Mouse (Mus musculus): Measurements from ENCODE around the gene Rbm47.

Rbm47 gene

DNA sequence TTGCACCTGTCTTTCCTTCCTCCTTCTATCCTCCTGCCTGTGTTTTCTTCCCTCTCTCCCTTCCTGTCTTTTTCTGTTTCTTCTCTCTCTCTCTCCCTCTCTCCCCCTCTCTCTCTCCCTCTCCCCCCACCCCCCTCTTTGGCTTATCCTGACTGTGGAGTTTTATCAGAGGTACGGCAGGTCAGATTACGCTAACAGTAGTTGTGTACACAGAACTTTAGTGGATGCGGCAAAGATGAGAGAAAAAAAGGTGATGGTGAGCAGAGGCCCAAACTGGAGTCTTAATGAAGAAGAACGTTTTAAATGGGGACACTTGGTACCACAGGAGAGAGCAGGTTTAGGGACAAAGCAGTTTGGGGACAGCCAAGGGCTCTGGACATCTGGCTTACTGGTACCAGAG, 83.3 kb downstream of the Rbm47 start:
- in situ Hi-C loops (cut with MboI; ENCODE audit: low sequenced_read_pairs): no loop called here

DNA sequence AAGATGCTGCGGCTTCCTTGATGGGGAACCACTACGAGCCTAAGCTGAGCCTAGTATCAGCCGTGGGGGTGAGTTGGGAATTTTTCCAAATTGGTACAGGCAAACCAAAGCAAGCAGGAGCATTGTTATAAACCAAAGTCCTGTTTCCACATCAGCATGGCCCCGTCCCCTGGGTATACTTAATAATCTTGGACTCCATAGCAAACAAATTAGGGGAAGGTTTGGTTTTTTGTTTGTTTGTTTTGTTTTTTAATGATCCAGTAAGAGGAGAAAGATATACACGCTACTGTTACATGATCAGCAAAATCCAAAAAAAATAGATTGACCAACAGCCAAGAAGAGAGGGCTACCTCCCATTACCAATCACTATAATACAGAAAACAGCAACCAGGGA, 84.0 kb downstream of the Rbm47 start:
- in situ Hi-C loops (cut with MboI; ENCODE audit: low sequenced_read_pairs): no loop called here

GRCm38 (mm10) chr5:66088247-66088901, 84.5 kb downstream of the Rbm47 start:
- in situ Hi-C loops (cut with MboI; ENCODE audit: low sequenced_read_pairs): no loop called here

DNA sequence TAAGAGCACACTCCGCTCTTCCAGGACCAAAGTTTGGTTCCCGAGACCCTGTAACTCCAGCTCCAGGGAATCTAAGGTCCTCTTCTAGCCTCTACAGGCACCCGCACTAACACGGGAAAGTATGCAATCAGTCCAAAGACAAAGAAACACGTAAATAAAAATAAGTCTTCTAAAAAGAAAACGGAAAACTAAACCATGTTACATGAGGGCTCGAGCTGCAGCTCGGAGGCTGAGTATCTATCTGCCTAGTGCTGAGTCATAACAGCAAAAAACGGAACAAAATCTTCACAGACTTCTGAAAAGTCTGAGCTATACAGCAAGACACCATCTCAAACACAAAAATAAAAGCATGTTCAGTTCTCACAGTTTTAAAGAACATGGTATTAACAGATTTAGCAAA, 86.0 kb downstream of the Rbm47 start:
- in situ Hi-C loops (cut with MboI; ENCODE audit: low sequenced_read_pairs): no loop called here

- in situ Hi-C loops (cut with MboI; ENCODE audit: low sequenced_read_pairs): no loop called here
Measured at GRCm38 (mm10) chr5:66086304-66086703, 86.6 kb downstream of the Rbm47 start.

- in situ Hi-C loops (cut with MboI; ENCODE audit: low sequenced_read_pairs): no loop called here
Measured at GRCm38 (mm10) chr5:66085478-66085877, 87.4 kb downstream of the Rbm47 start.

DNA sequence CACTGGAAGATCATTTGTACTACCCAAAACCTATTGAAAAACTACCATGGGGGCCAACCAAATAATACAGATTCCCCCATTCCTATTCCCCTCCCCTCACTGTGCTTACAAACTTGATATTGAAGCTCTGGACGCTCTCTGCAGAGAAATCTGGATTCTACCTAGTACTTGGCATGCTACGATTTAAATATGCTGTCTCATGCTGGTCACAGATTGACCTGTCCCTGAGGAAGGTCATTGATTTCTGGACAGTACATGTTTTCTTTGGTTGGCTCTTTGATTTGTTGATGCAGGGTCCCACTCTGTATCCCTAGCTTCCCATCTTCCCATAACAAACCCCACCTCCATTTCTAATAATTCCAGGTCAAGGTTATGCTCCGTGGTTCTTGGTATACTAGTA, 88.4 kb downstream of the Rbm47 start:
- in situ Hi-C loops (cut with MboI; ENCODE audit: low sequenced_read_pairs): no loop called here

DNA sequence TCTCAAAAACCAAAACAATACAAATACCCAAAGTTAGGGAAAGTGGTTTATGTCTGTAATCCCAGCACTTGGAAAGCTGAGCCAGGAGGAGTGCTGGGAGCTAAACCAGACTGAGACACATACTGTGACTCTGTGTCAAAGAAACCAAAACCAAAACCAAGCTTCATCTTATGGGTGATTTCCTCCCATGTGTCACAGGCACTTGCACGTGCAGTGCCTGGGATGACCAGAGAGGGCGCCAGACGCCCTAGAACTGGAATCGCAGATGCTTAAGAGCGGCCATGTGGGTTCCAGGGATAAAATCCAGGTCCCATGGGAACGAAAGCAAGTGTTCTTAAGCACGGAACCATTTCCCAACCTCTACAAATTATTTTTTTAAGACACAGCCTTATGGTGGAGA, 89.6 kb downstream of the Rbm47 start:
- in situ Hi-C loops (cut with MboI; ENCODE audit: low sequenced_read_pairs): no loop called here

DNA sequence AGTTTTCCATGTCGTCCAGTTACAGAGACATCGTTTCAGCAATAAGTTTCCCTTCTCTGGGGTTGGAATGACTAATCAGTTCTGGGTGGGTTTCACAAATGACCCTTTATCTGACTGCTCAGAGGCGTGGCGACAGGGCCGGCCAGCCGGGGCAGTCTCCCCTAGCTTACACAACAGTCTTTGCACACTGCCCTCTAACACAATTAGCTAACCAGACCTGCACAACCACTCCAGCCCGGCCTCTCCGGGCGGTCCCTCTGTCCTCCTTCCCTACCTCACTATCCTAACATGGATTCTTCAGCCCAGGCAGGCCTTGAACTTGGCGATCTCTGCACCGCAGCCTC, 90.7 kb downstream of the Rbm47 start:
- in situ Hi-C loops (cut with MboI; ENCODE audit: low sequenced_read_pairs): no loop called here

DNA sequence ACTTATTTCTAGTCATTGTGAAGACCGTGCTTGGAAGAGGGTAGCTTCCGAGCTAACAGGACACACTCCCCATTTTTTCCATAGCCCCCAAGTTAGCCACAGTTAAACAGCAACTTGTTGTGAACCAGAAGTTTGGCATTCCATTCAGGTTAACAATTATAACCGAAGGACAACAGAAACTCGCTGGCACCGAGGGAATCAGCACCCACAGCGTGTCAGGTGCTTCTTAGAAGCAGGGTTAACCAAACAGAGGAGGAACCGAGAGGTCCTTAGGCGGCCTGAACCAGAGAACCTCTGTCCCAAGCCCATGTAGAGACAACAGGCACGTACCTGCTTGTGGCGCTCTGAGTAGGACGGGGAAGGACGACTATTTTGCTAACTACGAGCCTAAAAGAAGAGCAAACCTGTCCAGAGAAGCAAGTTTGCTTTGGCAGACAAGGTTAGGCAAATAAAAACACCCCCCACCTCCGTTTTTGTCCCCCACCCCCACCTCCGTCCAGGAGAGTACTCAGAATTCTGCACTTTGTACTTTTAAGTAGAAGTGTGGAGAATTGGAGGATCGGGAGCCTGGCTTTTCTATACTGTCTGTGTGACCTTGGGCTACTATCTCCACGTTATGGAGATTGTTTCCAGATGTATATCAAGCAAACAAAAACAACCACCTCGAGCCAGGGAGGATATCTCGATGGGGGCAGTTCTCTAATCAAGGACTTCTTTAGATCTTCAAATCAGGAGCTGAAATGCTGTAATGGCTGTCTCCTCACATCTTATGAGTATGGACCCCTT, 91.3 kb downstream of the Rbm47 start:
- in situ Hi-C loops (cut with MboI; ENCODE audit: low sequenced_read_pairs): no loop called here

- in situ Hi-C loops (cut with MboI; ENCODE audit: low sequenced_read_pairs): no loop called here
Measured at GRCm38 (mm10) chr5:66080529-66081220, 92.2 kb downstream of the Rbm47 start.

- in situ Hi-C loops (cut with MboI; ENCODE audit: low sequenced_read_pairs): no loop called here
Measured at GRCm38 (mm10) chr5:66079358-66080179, 93.3 kb downstream of the Rbm47 start.

DNA sequence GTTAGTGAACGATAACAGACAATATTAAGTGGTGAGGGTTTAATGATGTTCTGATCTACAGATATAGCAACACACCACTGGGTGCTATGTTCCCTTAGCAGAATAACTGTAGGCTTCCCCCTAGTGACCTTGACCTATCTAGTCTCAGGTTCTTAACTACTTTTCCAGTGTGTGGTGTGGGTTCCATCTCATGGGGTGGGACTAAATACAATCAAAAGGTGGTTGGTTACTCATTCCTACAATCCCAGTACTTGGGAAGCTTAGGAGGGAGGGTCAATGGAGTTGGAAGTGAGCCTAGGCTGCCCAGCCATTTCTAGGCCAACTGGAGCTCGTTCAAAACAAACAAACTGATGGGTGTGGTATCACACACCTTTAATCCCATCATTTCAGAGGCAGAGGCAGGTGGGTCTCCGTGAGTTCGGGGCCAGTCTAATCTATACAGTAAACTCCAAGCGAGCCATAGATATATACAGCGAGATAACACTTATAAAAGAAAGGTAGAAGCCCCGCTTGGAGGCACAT, 94.4 kb downstream of the Rbm47 start:
- in situ Hi-C loops (cut with MboI; ENCODE audit: low sequenced_read_pairs): no loop called here

DNA sequence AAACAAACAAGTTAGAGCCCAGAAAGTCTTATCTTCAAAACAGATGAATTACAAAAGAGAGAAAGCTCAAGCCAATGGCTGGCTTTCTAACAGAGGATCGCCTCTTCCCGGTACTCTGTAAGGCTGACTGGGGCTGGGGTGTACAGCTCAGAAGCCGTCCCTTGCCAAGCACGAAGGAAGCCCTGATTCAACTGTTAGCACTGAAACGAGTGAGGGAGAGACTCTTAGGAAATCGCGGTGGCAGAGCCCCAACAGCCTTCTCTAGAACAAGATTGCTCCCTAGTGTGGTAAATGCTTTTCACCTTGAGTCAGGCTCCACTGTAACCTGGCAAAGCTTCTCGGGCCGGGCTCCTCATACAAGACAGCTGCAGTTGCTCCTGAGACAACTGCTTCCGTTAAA, 95.5 kb downstream of the Rbm47 start:
- in situ Hi-C loops (cut with MboI; ENCODE audit: low sequenced_read_pairs): no loop called here

DNA sequence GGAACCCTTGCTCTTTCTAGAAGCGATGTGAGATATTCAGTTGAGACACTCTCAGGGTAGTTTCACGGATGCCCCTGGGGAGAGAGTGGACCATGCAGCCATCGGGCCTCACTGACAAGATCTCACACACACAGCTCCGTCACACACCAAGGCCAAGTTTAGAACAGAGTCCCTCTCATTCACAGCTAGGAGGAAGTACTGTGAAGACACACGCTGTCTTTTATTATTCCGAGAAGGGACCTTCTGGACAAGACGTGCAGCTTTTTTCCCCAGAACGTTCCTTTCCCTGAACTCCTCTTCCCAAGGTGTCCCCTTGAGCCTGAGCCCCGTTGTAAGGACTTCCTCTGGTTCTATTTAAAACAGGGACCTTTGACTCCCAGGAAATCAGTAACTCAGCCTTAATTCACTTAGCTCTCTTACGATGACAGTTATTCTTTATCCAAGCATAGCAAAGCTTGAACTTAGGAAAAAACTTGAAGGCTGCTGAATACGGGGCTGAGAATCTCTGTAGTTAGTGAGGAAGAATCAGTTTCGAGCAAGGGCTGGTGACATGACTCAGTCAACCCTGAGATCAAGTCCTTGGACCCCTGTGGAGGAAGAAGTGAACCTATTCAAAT, 96.1 kb downstream of the Rbm47 start:
- in situ Hi-C loops (cut with MboI; ENCODE audit: low sequenced_read_pairs): no loop called here

- in situ Hi-C loops (cut with MboI; ENCODE audit: low sequenced_read_pairs): no loop called here
Measured at GRCm38 (mm10) chr5:66075906-66076305, 97.0 kb downstream of the Rbm47 start.

- in situ Hi-C loops (cut with MboI; ENCODE audit: low sequenced_read_pairs): no loop called here
Measured at GRCm38 (mm10) chr5:66075032-66075488, 97.9 kb downstream of the Rbm47 start.

DNA sequence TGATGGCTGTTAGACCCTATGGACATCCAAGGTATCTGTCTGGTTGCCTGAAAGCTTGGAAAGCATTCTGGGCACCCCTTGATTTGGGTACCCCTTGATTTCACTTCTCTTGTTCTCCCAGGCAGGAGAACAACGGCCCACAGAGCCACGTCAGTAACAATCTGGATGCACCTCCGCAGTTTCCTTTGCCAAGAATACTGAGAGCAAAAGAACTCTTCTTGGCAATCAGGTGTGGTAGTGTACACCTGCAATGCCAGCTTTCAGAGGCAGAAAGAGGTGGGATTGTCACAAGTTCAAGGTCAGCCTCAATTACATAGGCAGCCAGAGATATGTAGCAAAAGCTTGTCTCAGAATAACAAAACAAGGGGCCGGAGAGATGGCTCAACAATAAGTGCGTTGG, 98.7 kb downstream of the Rbm47 start:
- in situ Hi-C loops (cut with MboI; ENCODE audit: low sequenced_read_pairs): no loop called here

DNA sequence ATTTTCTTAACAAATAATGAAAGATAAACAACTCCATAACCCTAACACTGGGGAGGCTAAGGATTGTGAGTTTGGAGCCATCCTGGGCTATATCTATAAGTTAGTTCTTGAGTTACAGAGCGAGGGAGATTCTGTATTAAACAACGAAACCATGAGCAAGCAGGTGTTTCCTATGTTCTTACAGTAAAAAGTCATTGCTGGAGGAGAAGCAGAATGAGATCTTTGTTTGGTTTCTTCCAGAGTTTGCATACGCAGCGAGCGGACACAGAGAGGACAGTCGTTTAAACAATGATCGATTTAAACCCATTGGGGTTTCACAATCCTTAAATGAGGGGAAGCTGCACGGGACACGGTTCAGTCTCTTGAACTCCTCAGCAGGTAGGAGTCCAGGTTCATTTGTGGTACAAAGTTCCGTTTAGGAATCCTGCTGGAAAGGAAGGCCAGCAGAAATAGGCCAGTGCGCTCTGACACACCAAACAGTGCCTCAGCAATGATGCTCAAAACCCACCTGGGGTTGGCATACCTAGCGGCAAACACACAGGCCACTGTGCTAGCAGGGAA, 99.2 kb downstream of the Rbm47 start:
- in situ Hi-C loops (cut with MboI; ENCODE audit: low sequenced_read_pairs): no loop called here

DNA sequence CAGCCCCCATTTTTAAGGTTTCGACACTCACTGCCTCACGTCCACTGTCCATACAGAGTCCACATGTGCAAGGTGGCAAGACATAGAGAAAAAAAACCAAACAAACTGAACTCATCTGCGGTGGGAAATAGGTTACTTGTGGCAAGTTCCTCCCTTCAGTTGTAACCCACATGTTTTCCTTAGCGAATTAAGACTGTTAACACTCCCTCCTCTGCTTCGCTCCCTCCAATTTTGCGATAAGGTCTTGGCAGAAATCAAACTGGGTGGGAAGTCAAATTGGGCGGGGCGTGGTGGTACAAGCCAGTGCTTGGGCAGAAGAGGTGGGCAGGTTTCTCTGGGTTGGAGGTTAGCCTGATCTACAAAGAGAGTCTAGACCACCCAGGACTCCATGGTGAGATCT, 101.2 kb downstream of the Rbm47 start:
- in situ Hi-C loops (cut with MboI; ENCODE audit: low sequenced_read_pairs): no loop called here
